Mouse (Mus musculus) embryonic facial prominence, embryonic 14.5 days (tissue): ENCODE results near the gene Acaa1b. TPM values are rescaled to one million over a fixed set of nuclear protein-coding genes. Genes with fewer than 3 reads are reported as not detected.

ENCODE experiments used
- ATAC-seq: fragments of 200-750 bp; cut with Nextera tagmentation; 2 replicates; pipeline ENCODE4 v1.8.0; 2017; ENCODE audit warnings: low read depth, moderate number of reproducible peaks, moderate TSS enrichment
- DNase-seq: peaks from one replicate; pipeline ENCODE4 v3.0.0-alpha.2; 2015; ENCODE audit warnings: low spot score
- H3K27ac ChIP-seq: fragments of 300-500 bp; sonication (generic); replicated peaks from 2 replicates; pipeline ENCODE4 v1.5.1; 2014; ENCODE audit warnings: low read depth, mild to moderate bottlenecking, low read length, moderate library complexity
- H3K27me3 ChIP-seq: fragments of 300-500 bp; sonication (generic); replicated peaks from 2 replicates; pipeline ENCODE4 v1.6.1; 2014; ENCODE audit warnings: low read length; ENCODE audit not compliant: control insufficient read depth, insufficient read depth
- H3K36me3 ChIP-seq: fragments of 300-500 bp; sonication (generic); 2 replicates; pipeline ENCODE4 v1.6.1; 2014; ENCODE audit warnings: low read length, mixed read lengths; ENCODE audit not compliant: control insufficient read depth, insufficient read depth
- H3K4me1 ChIP-seq: fragments of 300-500 bp; sonication (generic); 2 replicates; pipeline ENCODE4 v1.6.1; 2014; ENCODE audit warnings: antibody characterized with exemption, low read length; ENCODE audit not compliant: control insufficient read depth, insufficient read depth
- H3K4me2 ChIP-seq: fragments of 300-500 bp; sonication (generic); 2 replicates; pipeline ENCODE4 v1.6.1; 2014; ENCODE audit warnings: low read depth, mild to moderate bottlenecking, low read length, moderate library complexity, mixed read lengths
- H3K4me3 ChIP-seq: fragments of 300-500 bp; sonication (generic); 2 replicates; pipeline ENCODE4 v1.5.1; 2014; ENCODE audit warnings: low read depth, mild to moderate bottlenecking, low read length
- H3K9ac ChIP-seq: fragments of 300-500 bp; sonication (generic); 2 replicates; pipeline ENCODE4 v1.6.1; 2014; ENCODE audit warnings: low read depth, mild to moderate bottlenecking, low read length, moderate library complexity, mixed read lengths
- H3K9me3 ChIP-seq: fragments of 300-500 bp; sonication (generic); 2 replicates; pipeline ENCODE4 v1.6.1; 2016; ENCODE audit warnings: low read length; ENCODE audit not compliant: control insufficient read depth
- WGBS: fragments of 180-500 bp; shearing (Covaris S2); extraction: QIAGEN DNeasy Blood & Tissue Kit; methylation state at CpG from one replicate; pipeline ENCODE4 v1.1.7; 2014; 5-methylcytosine and 5-hydroxymethylcytosine counted together
- polyA plus RNA-seq: library from polyadenylated mRNA; unstranded; fragments of >200 nt; fragmentation: Nextera tagmentation; extraction: Ambion mirVana; gene quantifications from 2 replicates; pipeline ENCODE4 v1.2.1, GENCODE M21; 2014

Gene Acaa1b
- polyA plus RNA-seq, 1 experiment from 2014 or later: 1.9 TPM

- H3K4me3 ChIP-seq: no peak overlapping the region
- no peaks in the 10 kb centered on the region for H3K4me1 ChIP-seq
- H3K4me2 ChIP-seq: no peak overlapping the region
- H3K9me3 ChIP-seq: no peaks in the 10 kb centered on the region
- no peaks in the 10 kb centered on the region for H3K36me3 ChIP-seq
- ATAC-seq (no peak), DNase-seq (no peak)
- 75% methylated on average over 12 of the region's 12 CpGs for WGBS
- no peak overlapping the region for H3K9ac ChIP-seq
- H3K27ac ChIP-seq: no peak overlapping the region
- H3K27me3 ChIP-seq: no peaks in the 10 kb centered on the region
These were observed 28.3 kb downstream of the Acaa1b start for GRCm38 (mm10) chr9:119128436-119129181.

- DNase-seq: no peak
- Histone ChIP-seq H3K4me1 (no peaks in the 10 kb centered on the region), H3K36me3 (no peaks in the 10 kb centered on the region), H3K9me3 (no peaks in the 10 kb centered on the region), H3K4me3 (no peak overlapping the region), H3K27ac (no peak overlapping the region), H3K9ac (no peak overlapping the region), H3K27me3 (no peaks in the 10 kb centered on the region), H3K4me2 (no peak overlapping the region)
- 0 out of 2 replicates have a peak, but pooled peaks have one; percentile 5 for ATAC-seq
- 75% methylated on average over 18 of the region's 18 CpGs for WGBS
These were observed 34.1 kb downstream of the Acaa1b start for GRCm38 (mm10) chr9:119122596-119123369.

GRCm38 (mm10) chr9:119120168-119120560, 36.7 kb downstream of the Acaa1b start:
- WGBS: 66% methylated on average over 3 of the region's 3 CpGs
- Histone ChIP-seq H3K36me3 (no peaks in the 10 kb centered on the region), H3K4me3 (no peak overlapping the region), H3K9ac (no peak overlapping the region), H3K27ac (no peak overlapping the region), H3K4me2 (no peak overlapping the region), H3K27me3 (no peaks in the 10 kb centered on the region), H3K4me1 (no peaks in the 10 kb centered on the region), H3K9me3 (no peaks in the 10 kb centered on the region)
- ATAC-seq: no peak
- DNase-seq: no peak

GRCm38 (mm10) chr9:119119409-119120167, 37.3 kb downstream of the Acaa1b start:
- 84% methylated on average over 19 of the region's 19 CpGs for WGBS
- Histone ChIP-seq H3K27ac (no peak overlapping the region), H3K9me3 (no peaks in the 10 kb centered on the region), H3K9ac (no peak overlapping the region), H3K4me1 (no peaks in the 10 kb centered on the region), H3K4me3 (no peak overlapping the region), H3K4me2 (no peak overlapping the region), H3K27me3 (no peaks in the 10 kb centered on the region), H3K36me3 (no peaks in the 10 kb centered on the region)
- DNase-seq (no peak), ATAC-seq (no peak)

- Histone ChIP-seq H3K27me3 (no peaks in the 10 kb centered on the region), H3K36me3 (no peaks in the 10 kb centered on the region), H3K4me1 (peaks cover 3% of the 10 kb centered on the region), H3K9me3 (no peaks in the 10 kb centered on the region), H3K27ac (no peak overlapping the region), H3K4me2 (no peak overlapping the region), H3K4me3 (no peak overlapping the region), H3K9ac (no peak overlapping the region)
- DNase-seq: no peak
- ATAC-seq: no peak
- WGBS: 82% methylated on average over 17 of the region's 17 CpGs
These were observed 42.0 kb downstream of the Acaa1b start for GRCm38 (mm10) chr9:119114911-119115310.

GRCm38 (mm10) chr9:119110640-119111039, 46.3 kb downstream of the Acaa1b start:
- ATAC-seq: peak; percentile 56; the same call in 1 of the 2 replicates
- Histone ChIP-seq H3K9ac (no peak overlapping the region), H3K4me3 (no peak overlapping the region), H3K36me3 (no peaks in the 10 kb centered on the region), H3K9me3 (no peaks in the 10 kb centered on the region), H3K27ac (0 out of 2 replicates have a peak overlapping the region, but pooled peaks have one; percentile 1), H3K4me1 (peaks cover 12% of the 10 kb centered on the region), H3K4me2 (no peak overlapping the region), H3K27me3 (no peaks in the 10 kb centered on the region)
- WGBS: 48% methylated on average over 3 of the region's 3 CpGs
- DNase-seq: no peak

- Histone ChIP-seq H3K36me3 (no peaks in the 10 kb centered on the region), H3K4me1 (peaks cover 12% of the 10 kb centered on the region), H3K4me3 (no peak overlapping the region), H3K27ac (peak overlapping the region; percentile 48), H3K9ac (no peak overlapping the region), H3K4me2 (no peak overlapping the region), H3K9me3 (no peaks in the 10 kb centered on the region), H3K27me3 (no peaks in the 10 kb centered on the region)
- 35% methylated on average over 12 of the region's 12 CpGs for WGBS
- ATAC-seq: no peak
- no peak for DNase-seq
These were observed 47.1 kb downstream of the Acaa1b start for GRCm38 (mm10) chr9:119109685-119110353.

GRCm38 (mm10) chr9:119107566-119107965, 49.3 kb downstream of the Acaa1b start:
- no peak overlapping the region for H3K9ac ChIP-seq
- H3K27ac ChIP-seq: no peak overlapping the region
- H3K4me3 ChIP-seq: no peak overlapping the region
- H3K27me3 ChIP-seq: no peaks in the 10 kb centered on the region
- H3K36me3 ChIP-seq: no peaks in the 10 kb centered on the region
- 88% methylated on average over 4 of the region's 4 CpGs for WGBS
- H3K4me1 ChIP-seq: peaks cover 12% of the 10 kb centered on the region
- no peak for ATAC-seq
- no peaks in the 10 kb centered on the region for H3K9me3 ChIP-seq
- H3K4me2 ChIP-seq: no peak overlapping the region
- DNase-seq: no peak
